Mouse (Mus musculus): Measurements from ENCODE around the gene Lsm4.

The Lsm4 gene

DNA sequence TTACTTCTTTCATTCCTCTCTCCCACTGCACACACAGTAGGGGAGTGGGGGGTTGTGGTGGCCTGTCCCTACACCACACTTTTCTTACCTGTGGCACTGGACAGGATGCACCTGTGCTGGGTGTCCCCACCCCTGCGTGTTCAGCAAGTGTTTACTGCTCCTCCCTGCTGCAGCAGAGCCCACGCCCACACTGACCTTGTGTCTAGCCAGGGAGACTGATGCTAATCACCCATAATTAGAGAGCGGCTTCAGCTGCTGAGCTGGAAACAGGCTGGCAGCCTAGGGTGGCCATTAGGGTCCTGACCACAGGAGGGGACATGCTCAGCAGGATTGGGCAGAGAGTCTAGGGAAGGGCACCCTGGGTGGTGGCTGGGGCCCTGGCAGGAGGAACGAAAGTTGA, 1.7 kb downstream of the Lsm4 start:
- in situ Hi-C loops (cut with MboI; ENCODE audit: unreplicated experiment in 2 of 2) = loop anchor here (5.0 kb wide), 3 partner anchors 33 to 78 kb away; partner anchors contain the start of gene Rab3a (in 1 of the 2)

DNA sequence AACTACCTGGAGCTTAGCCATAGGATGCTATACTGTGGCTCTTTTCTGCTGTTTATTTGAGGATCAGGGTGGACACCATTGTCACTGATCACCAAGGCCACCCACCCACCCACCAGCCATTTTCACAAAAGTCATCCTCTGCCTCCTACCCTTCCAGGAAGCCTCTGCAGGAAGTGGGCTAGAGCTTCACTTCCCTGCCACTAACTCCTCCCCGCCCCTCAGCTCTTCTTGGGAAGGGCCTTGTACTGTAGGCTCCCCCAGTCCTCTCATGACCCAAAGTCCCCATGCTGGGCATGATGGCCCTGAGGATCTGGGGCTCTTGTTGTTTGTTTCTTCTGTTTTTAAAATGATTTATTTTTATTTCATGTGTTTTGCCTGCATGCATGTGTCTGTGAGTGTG, 2.3 kb downstream of the Lsm4 start:
- in situ Hi-C loops (cut with MboI; ENCODE audit: unreplicated experiment in 2 of 2) = no loop called here

DNA sequence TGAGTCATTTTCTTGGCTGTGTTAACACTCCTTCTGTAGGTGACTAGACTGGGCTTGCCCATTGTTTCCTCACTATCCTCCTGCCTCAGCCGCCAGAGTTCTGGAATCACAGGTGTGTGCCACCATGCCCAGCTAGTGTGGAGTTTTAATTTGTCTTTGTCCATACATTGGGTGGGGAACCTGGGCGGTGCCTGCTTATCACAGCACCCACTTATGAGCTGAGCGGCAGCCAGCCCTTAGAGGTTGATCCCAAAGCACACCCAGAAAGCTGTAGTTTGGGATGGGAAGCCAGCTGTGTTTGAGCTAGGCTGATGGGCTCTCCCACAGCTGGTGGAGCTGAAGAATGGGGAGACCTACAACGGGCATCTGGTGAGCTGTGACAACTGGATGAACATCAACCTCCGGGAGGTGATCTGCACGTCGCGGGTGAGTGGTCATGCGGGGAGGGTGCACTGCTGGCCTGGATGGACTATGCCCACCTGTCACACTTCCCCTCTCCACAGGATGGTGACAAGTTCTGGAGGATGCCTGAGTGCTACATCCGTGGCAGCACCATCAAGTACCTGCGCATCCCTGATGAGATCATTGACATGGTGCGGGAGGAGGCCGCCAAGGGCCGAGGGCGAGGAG, 4.5 kb downstream of the Lsm4 start:
- in situ Hi-C loops (cut with MboI; ENCODE audit: unreplicated experiment in 2 of 2) = no loop called here

DNA sequence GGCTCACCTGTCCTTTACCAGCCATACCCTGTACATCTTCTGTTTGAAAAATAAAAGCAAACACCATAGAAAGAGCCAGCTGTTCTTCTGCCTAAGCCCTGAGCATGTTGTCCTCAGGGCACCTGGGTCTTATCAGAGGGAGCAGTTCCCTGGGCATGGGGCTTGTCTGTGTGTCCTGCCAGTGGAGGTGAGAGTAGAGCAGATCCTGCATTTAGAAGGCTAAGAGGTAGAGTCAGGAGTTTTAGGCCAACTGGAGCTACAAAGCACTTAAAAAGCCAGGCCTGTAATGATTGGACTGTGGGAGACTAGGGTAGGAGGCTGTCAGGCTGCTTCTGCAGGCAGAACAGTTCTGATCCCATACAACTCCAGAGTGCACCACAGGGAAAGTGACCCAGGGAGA, 5.6 kb downstream of the Lsm4 start:
- in situ Hi-C loops (cut with MboI; ENCODE audit: unreplicated experiment in 2 of 2) = no loop called here

DNA sequence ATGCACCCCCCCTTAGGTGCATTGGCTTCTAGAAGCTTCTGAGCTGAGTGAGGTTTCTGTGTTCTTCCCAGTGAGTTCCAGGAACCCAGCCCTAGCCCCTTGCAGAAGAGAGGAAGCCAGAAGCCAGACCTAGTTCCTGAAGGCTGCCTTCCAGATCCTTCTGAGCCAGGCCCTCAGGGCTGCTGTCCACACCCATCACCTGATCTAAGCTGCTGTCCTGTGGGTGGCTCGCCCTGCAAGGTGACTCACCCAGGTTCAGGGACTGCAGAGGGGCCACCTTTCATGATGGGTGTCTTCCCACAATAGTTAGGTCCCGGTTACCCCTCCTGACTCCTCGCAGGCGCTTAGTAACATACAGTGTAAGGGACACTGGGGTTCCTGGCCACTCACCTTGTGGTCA, 6.4 kb downstream of the Lsm4 start:
- in situ Hi-C loops (cut with MboI; ENCODE audit: unreplicated experiment in 2 of 2) = no loop called here

DNA sequence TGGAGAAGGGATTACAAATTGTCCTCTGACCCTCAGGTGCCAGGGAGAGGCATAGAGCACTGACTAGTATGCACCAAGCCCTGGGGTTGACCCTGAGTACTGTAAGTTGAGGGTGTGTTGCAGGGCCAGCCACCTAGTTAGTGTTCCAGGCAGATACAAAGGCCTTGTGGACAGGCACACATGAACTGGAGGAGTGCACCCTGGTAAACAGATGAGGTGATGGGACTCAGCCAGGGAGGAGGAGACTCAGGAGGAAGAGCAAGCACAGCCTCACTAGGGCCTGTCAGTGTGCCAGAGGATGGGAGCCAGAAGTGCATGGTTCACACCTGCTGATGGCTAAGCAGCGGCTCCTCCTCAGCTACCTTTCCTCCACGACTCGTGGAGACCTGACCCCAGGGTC, 7.0 kb downstream of the Lsm4 start:
- in situ Hi-C loops (cut with MboI; ENCODE audit: unreplicated experiment in 2 of 2) = no loop called here

DNA sequence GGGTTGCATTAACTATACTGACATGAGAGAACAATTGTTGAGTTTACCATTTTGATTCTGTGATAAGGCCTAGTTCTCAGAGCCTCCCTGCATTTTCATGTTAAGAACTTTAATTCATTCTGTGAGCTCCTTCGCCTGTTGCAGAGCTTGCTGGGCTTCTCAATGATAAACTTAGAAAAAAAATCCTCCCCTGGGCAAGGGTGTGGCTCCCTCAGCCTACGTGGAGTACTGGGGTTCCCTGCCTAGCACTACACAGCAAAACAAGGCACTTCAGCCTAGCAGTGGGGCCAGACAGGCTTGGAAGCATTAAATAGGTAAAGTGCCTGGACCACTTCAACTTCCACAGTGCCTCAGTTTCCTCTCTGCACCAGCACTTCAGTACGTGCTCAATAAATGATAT, 8.4 kb downstream of the Lsm4 start:
- in situ Hi-C loops (cut with MboI; ENCODE audit: unreplicated experiment in 2 of 2) = no loop called here

DNA sequence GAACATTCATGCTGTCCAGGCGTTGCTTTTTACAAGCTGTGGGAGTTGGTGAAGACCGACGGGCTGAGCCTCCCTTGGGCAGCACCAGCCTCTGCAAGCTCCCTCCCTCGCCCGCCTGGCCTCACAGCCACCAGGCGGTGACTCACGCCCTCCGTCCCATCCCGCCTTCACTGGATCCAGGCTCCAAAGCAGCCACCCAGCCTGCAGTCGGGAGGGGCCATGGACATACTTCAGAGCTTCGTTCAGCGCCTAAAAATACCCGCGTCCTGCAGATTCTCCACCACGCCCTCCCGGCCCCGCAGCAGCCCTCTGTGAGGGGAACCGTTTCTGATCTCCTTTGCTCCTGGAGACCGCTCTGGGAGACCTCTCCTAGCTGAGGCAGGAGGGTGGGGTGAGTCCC, 9.1 kb downstream of the Lsm4 start:
- in situ Hi-C loops (cut with MboI; ENCODE audit: unreplicated experiment in 2 of 2) = no loop called here

DNA sequence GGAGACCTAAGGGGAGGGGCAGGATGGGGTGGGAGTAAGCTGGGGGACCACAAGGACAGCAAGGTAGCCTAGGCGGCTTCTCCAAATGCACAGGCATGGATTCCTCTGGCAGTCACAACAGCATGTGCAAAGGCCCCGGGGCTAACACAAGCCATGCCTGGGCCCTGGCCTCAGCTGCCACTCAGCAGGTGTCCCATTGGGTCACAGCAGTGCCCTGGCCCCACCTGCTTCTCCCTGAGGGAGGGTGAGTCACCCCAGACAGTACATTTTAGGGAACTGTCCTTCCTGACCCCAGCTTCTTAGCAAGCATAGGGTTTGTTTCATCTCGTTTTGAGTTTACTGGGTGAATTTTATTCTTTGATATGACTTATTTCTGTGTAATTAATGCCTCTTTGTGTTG, 9.6 kb downstream of the Lsm4 start:
- in situ Hi-C loops (cut with MboI; ENCODE audit: unreplicated experiment in 2 of 2) = no loop called here

DNA sequence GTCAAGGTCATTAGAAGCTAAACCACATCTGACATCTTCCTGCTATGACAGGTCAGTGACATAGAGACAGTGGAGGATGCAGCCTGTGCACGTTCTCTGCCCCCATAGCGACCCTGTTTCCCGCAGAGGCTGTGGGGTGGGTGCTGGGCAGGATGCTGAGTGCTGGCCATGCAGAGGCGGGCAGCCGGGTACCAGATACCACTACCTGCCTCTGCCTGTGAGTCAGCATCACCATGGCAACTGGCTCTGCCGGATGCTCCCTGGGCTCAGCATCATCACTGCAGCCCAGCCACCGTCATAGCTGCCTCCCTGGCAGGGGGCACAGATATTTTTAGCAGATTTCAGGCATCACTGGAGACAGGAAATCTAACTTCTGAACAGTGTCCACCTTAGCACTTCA, 11.2 kb downstream of the Lsm4 start:
- in situ Hi-C loops (cut with MboI; ENCODE audit: unreplicated experiment in 2 of 2) = no loop called here

DNA sequence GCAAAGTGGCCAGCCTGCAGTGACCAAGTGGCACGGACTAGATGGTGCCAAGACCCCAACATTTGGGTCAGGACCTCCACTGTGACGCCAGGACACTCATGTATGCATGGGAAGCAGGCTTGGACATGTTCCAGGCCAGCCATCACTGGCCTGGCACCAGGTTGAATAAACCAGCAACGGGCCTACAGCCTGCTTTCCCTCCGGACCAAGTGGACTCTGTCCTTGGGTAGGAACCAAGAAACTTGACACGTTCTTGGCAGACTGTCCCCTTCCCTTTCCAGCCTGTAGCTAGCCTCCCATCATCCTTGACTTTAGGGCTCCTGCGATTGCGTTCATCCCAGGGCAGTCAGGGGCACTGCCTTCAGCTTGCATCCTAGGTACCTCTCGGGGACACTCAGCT, 14.5 kb downstream of the Lsm4 start:
- in situ Hi-C loops (cut with MboI; ENCODE audit: unreplicated experiment in 2 of 2) = no loop called here

DNA sequence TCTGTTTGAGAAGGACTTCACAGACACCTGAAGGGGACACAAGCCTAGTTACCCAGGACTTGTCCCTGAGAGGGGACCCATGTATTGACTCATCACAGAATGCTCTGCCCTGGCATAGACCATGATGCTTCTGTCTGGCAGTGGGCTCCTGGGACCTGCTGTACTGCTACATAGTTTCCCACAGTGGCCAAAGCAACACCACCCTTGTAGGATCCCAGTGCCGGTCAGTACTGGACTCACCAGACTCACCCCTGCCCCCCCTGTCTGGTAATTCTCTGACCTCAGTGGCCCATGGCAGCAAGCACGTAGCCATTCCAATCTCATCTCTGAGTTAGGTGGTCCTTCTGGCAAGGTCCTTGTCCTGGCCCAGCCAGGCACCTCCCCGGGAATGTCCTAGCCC, 15.1 kb downstream of the Lsm4 start:
- in situ Hi-C loops (cut with MboI; ENCODE audit: unreplicated experiment in 2 of 2) = no loop called here

DNA sequence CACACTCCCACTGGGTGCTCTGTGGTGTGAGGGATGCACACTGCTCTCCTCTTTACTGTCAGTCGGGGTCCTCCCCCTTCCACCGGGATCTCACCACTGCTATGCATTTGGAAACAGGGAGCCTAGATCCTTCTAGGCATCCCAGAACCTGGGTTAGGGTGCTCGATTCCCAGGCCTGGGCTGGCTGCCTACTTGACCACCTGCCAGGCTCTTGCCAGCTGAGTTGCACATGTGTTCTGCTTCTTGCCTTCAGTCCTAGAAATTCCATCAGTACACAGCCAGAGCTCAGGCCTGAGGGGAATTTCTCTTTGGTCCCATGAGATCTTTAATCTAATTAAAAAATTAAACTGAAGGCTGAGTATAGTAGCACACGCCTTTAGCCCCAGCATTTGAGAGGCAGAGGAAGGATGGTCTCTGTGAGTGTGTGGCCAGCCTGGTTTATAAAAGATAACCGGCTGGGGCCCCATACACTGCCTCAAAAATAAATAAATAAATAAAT, 16.9 kb downstream of the Lsm4 start:
- in situ Hi-C loops (cut with MboI; ENCODE audit: unreplicated experiment in 2 of 2) = no loop called here

DNA sequence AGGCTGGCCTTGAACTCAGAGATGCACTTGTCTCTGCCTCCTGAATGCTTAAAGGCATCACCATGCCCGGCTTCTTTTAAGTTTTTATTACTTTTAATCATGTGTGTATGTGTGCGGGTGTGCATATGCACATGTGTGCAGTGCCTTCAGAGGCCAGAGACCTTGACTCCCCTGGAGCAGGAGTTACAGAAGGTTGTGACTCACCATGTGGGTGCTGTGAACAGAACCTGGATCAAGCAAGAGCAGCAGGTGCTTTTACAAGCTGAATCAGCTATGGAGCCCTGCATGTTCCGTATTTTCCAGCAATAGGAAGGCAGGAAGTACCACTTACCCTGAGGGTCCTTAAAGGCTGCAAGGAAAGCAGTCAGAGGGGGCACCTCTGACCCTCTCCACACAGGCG, 18.2 kb downstream of the Lsm4 start:
- in situ Hi-C loops (cut with MboI; ENCODE audit: unreplicated experiment in 2 of 2) = no loop called here

DNA sequence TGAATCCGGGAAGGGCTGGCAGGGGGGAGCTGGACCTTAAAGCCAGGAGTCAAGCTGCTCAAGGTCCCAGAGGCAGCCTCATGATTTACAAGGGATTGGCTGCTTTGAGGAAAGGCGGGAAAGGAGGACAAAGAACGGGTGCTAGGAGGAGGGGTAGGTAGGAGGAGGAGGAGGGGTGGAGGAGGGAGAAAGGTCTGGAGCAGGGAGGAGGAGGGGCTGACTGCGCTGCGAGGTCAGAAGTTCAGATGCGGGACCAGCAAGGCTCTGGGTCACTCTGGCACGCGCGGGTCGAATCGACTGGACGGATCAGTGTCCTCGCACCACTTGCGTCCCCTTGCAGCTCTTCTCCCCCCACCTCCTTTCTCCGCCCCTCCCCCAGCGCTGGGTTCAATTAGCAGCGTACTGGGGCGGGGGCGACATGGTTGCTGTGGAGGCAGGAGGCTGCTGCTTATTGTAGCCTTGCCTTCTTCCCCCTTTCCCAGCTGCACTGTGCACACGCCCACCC, 18.7 kb downstream of the Lsm4 start:
- in situ Hi-C loops (cut with MboI; ENCODE audit: unreplicated experiment in 2 of 2) = no loop called here

DNA sequence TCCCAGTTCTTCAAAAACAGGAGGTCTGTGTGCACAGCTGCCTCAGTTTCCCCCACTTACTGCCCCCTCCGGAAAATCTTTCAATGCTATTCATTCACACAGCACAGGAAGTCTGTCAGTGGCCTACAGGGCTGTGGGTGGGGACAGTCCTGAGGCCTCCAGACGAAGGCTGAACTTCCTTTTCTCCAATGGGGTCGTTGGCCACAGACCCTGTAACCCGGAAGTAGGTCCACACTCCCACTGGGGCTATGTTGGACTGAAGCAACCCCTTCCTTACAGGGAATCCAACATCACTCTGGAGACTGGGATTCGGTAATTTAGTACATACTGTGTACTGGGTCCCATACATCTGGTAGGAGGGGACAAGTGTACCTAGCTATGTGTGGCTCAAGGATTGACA, 20.6 kb downstream of the Lsm4 start:
- in situ Hi-C loops (cut with MboI; ENCODE audit: unreplicated experiment in 2 of 2) = no loop called here

DNA sequence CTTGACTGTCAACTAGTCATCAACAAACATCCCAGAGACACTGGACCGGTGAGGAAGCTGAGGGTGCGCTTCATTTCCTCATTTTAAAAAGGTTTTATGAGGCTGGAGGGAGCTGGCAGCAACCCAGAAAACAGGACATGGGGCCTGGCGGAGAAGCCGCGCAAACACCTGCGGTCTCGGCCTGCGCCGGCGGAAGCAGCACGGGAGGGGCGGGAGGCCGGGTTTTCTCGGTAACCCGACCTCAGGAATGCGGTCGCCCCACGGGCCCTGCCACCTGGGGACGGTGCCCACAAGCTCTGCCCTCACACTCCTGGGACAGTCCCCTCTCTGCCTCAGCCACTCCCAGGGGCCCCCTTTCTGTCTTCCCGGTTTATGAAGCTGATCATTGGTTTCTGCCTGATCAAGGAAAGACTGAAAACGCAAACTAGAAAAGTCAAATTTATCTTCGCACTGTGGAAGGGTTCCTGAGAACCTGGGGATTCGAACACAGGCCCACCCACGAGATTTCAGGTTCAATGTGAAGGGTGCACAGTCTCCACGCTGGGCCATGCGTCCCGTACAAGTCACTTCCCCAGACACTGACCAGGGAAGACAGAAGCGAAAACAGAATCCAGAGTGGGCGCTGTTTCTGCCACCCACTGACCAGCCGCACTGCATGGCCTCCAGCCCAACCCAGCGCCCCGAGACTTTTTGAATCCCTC, 22.4 kb downstream of the Lsm4 start:
- in situ Hi-C loops (cut with MboI; ENCODE audit: unreplicated experiment in 2 of 2) = no loop called here

DNA sequence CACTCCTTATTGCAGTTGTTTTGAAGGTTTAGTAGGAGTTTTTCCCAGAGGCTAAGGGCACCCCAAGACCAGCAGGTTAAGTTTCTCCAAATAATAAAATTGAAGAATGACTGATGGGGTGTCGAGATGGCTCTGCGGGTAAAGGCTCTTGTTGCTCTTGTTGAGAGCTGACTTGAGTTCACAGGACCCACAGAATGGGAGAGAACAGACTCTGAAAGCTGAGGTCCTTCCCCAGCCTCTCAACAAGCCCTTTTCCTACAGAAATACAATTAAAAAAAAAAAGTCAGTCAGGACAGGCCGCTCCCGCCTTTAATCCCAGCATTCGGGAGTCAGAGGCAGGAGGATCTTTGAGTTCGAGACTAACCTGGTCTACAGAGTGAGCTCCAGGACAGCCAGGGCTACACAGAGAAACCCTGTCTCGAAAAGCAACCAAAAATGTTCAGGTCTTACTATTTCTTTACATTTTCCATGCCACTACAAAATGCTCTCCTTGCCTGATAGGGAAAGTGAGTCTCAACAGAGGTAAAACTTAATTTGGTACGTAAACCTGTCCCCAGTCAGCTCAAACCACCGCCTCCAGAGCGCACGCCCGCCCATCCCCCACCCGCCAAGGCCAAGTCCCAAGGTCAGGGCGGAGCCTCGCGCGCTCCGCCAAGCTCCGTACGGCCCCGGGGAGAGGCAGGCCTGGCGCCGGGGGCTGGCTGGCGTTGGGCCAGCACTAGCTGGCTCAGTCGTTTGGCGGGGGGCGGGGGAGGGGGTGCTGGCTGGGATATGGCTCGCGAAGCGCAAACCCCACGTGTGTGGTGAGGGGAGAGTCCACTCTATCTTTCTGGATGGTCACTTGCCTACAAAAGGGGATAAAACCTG, 23.2 kb downstream of the Lsm4 start:
- in situ Hi-C loops (cut with MboI; ENCODE audit: unreplicated experiment in 2 of 2) = no loop called here

DNA sequence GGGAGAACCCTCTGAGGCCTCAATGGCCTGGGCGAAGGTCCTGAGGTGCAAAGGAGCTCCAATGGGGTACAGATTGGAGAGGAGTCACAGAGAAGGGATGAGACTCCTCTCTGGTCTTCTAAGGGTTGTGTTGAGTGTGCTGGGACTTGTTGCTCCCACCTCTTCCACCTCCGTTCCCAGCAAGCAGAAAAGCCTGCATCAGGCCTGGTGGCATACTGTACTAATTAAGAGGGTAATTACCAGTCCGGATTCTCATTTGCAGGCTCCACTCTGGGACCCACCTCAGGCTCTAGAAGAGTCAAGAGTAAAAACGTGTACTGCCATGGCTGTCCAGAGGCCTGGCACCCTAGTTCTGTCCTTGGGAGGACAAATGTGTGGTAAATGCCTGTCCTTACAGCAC, 23.9 kb downstream of the Lsm4 start:
- in situ Hi-C loops (cut with MboI; ENCODE audit: unreplicated experiment in 2 of 2) = no loop called here

DNA sequence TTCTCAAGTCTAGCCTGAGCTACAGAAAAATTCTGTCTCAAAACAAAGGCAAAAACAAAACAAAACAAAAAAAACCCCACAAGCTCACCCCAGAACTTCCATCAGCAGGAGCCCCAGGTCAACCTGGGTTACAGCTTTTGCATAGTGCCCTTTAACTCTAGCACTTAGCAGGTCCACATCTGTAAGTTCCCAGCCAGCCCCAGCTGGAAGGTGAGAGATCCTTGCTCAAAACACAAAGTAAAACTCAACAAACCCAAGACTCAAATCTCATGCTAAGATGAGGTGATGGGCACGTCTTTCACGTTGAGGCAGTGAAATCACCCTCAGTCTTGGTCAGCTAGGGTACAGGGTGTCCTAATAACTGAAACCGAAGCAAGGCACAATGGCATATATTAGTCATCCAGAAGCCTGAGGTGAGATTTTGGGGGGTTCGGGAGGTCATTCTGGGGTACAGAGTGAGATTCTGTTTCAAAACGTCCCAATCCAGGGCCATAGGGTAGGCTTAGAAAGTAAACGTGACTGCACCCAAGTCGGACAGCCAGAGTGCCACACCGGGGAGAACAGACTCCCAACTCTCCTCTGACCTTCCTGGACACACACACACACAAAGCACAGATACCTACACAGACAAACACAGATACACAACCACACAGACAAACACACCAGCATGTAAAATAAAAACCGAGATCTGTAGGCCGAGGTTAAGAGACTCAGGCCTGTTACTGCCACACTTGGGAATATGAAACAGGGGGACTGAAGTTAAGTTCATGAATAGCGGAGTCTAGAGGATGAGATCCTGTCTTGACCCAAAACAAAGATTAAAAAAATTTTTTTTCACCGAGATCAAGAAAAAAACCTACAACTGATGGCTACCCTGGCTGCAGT, 24.6 kb downstream of the Lsm4 start:
- in situ Hi-C loops (cut with MboI; ENCODE audit: unreplicated experiment in 2 of 2) = no loop called here
